Mouse (Mus musculus) adrenal gland, postnatal 14 days (tissue): Measurements from ENCODE around the gene Taar4. TPM values are rescaled to one million over a fixed set of nuclear protein-coding genes. Genes with fewer than 3 reads are reported as not detected.

Experiments used
- DNase-seq: peaks from one replicate; pipeline ENCODE4 v3.0.0; 2021; ENCODE audit warnings: mixed read lengths
- long read RNA-seq, 2 experiments: library from polyadenylated mRNA; stranded (forward); transcript quantifications; one replicate each; pipeline ENCODE4 v2.0.0; 2021
- total RNA-seq: library from RNA; stranded (reverse); gene quantifications from 2 replicates; pipeline ENCODE4 v1.2.3, GENCODE M21; 2021

The Taar4 gene
- not detected in 2 replicates for total RNA-seq
- long read RNA-seq, experiment 1, result 0 reads
- long read RNA-seq, experiment 2, result 0 reads

DNA sequence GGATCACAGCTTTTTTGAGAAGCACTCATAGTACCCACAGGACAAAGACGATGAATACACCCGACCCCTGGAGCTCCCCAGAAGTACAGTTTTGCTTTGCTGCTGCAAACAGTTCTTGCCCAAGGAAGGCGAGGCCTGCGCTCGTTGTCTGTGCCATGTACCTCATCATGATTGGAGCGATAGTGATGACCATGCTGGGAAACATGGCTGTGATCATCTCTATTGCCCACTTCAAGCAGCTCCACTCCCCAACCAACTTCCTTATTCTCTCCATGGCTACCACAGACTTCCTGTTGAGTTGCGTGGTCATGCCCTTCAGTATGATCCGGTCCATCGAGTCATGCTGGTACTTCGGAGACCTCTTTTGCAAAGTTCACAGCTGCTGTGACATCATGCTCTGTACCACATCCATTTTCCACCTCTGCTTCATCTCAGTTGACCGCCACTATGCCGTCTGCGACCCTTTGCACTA is at the start of gene Taar4:
TSS of gene Taar4 (plus strand) at position 51 of the 472 bp plus-strand sequence.
- no peak for DNase-seq

DNA sequence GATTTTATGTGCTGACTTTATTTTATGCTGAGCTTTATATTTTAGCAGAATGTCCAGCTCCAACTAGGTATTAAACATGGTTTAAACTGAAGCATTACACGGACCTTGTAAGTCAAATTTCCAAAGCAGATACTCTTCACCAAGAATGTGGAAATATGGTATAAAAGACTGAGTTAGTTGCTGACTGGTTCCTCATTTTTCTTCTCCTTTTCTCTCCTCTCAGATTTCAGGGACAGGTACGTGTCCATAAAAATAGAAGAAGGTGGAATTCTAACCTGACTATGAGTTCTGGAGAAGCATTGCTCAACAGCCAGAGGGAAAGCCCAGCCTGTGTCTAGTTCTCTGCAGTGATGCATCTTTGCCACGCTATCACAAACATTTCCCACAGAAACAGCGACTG is 40.2 kb upstream of the Taar4 start, which contains the start of gene Taar1:
TSS of gene Taar1 (plus strand) at position 301 of the 400 bp plus-strand sequence.
- DNase-seq, result no peak

DNA sequence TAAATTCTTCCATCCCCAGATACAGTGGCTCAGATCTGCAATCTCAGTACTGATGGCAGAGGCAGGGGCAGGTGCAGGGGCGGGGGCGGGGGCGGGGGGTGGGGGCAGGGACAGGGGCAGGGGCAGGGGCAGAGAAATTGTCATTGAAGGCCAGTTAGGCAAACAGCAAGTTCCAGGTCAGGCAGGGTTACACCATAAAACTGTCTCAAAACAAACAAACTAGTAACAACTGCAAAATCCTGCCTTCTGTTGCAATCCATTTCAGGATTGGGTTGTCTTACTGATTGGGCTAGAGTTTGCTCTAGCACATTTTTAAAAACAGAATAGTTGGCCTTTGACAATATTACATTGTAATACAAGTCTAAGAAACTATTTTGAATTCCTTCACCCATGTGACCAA is 37.8 kb upstream of the Taar4 start:
- DNase-seq, result no peak

DNA sequence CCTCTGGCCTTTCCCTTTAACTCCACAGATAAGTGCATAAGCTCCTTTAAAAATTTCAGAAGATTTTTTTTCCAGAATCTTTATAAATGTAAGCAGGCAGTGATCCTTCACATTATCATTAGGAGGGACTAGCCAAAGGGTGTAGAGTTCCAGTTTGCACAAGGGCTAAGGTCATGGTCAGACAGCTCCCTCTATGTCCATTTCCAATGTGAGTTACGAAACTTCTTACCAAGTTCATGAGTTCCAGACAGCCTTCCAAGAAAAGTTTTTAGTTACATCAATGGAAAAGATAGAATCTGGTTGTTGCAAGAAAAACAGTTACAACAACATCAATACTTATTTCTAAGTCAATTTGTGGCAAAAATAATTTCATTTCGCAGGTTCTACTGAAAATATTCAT is 36.4 kb upstream of the Taar4 start:
- no peak for DNase-seq

DNA sequence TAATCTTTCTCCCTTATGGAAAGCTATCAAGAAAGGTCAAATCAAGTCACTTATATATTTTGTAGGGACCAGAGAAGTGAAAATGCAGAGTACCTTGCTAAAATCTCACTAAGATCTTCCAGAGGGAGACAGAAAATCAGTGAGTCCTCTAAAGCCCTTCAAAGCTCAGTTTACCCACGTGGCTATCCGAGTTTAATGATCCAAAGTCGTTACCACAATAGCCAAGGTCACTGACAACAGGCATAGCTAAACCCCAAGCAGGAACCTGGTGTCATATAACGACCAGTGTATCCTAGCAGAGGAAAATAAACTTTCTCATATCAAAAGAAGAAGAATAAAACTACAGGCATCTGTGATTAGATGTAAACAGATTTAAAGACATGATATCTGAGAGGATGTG is 22.7 kb upstream of the Taar4 start:
- no peak for DNase-seq

DNA sequence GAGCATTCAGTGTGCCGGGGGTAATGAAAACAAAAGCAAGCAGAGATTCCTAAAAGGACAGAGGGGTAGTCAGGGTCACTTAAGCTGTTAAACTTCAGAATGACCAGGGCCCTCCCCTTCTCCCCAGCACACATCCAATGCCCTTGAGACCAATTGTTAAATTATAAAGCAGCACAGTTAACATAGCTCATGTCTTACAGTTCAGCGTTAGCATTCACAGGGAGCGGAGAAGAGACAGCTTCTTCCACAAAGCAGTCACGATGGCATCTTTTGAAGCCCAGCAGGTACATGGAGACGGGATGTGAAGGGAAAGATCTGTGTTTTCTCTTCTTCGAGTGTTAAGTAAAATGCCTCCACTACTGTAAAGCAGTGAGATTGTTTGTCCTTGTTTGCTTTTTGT is 22.0 kb upstream of the Taar4 start, which contains the start of gene Taar2:
TSS of gene Taar2 (plus strand) at position 261 of the 400 bp plus-strand sequence.
- DNase-seq, result no peak

DNA sequence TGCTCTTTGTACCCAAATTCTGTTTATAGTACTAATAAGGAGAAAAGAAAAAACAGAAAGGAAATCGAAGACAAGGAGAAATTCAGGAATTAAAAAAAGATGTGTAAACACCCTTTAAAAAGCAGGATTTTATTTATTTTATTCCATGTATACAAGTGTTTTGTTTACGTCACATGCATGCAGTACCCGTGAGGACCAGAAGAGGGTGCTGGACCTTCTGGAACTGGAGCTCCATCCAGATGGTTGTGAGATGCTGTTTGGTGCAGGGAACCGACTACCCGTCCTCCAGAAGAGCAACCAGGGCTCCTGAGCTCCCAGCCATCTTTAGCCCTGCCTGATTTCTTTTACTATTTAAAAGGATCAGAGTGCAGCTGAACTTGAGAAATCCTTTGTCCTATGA is 17.8 kb upstream of the Taar4 start:
- no peak for DNase-seq

DNA sequence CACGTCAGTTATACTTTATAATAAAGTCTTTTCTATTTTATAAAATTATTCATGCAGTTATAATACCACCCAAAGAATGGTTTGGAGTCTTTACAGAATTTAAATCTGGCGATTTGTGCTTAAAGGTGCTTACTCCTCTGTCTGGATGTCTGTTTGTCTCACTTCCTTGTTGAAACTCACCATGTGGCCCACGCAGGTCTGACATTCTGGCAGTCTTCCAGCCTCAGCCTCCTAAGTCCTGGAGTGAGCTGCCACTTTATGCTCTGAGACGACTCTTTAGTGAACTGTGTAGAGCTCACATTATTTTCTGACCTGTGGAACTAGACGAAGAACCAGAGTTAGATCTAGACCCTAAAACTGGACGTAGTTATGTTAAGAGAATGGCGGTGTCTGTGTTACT is 12.3 kb upstream of the Taar4 start:
- no peak for DNase-seq

DNA sequence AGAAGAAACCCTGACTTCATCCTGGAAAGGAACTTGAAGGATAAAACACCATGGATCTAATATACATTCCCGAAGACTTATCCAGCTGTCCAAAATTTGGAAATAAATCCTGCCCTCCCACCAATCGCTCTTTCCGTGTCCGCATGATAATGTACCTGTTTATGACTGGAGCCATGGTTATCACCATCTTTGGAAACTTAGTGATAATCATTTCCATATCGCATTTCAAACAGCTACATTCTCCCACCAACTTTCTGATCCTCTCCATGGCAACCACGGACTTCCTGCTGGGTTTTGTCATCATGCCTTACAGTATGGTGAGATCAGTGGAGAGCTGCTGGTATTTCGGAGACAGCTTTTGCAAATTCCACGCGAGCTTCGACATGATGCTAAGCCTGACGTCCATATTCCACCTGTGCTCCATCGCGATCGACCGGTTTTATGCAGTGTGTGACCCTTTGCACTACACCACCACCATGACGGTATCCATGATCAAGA is 10.7 kb upstream of the Taar4 start, which contains the start of gene Taar3:
TSS of gene Taar3 (plus strand) at position 51 of the 498 bp plus-strand sequence.
- no peak for DNase-seq

DNA sequence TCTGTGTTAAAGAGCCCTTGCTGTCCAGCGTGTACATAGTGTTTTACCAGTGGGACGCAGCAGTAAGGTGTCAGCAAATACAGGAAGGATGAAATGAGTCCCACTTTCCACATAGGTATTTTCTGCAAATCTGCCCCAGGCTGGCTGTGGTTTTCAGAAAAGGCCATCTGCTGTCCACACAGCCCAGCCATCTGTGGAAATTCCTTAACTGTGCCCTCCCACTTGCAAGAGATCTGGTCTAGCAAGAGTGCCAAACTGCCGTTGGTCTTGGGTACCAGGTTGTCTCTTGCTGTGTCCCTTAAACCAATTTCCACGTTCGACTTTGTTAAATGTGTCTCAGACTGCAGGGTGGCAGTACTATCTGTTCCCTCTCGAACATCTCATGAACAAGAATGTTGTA is 8.6 kb upstream of the Taar4 start:
- no peak for DNase-seq

DNA sequence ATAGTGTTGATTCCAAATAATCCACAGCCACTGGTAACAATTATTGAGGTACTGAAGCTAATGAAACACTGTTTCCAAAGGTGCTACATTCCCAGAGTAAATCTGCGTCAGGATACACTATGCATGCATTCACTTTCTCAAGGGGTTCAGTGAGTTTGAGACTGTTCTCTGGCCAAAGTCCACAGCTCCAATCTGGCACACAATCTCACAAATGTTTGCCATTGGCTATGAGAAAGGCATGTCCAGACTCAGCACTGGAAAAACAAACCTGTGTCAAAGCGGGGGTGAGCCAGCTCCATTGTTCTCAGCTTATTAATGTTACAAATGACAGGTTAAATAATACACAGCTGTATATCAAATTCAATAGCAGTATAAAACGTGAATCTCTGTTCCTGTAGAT is 1.2 kb upstream of the Taar4 start:
- DNase-seq, result no peak

DNA sequence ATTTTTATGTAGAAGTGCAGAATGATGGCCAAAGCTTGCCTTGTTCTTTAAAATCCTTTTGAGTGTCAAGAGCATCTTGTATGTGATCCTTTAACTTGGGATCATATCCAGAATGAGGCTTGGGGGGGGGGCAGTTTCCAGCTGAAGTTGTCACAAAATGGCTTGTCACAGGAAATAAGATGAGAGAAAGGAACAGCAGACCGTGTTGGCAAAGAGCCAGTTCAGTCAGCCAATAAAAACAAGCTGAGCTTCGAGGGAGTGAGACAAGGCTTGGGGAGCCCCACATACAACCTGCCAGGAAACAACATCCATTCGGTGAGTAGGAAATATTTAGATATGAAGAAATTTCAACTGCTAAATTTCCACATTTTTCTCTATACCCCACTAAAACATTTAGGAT is 3.1 kb downstream of the Taar4 start:
- DNase-seq, result no peak

DNA sequence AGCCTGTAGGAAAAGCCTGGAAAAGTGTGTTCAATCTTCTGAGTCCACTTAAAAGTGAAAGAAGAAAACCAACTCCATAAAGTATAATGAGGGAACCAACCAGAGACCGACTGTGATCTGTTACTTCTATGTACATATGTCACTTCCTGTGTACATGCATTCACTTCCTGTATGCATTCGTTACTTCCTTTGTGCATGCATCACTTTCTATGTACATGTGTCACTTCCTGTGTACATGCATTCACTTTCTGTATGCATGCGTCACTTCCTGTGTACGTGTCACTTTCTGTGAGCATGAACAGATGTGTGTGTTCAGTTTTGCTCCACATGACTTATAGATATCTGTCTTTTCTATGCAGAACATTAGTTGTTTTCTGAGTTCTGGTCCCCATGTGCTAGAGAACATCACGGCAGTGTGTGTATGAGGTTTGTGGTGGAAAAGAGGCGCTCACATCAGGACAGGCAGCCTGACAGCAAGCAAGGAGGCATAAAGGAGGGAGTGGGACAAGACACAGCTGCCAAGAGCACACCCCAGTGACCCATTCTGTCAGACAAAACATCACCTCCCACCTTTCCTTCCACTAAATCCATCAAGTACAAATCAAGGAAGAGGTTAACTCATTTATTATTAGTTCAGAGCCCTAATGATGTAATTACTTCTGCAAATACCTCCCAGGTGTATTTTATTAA is 4.8 kb downstream of the Taar4 start:
- no peak for DNase-seq

DNA sequence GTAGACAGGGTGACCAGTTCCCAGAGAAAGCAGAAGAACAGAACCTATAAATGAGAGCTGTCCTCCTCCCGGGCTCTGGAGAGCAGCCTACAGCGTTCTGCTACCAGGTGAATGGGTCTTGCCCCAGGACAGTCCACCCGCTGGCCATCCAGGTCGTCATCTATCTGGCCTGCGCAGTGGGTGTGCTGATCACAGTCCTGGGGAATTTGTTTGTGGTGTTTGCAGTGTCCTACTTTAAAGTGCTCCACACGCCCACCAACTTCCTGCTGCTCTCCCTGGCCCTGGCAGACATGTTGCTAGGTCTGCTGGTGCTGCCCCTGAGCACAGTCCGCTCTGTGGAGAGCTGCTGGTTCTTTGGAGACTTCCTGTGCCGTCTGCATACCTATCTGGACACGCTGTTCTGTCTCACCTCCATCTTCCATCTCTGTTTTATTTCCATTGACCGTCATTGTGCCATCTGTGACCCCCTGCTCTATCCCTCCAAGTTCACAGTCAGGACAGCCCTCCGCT is 10.4 kb downstream of the Taar4 start, which contains the start of gene Taar5:
TSS of gene Taar5 (plus strand) at position 51 of the 510 bp plus-strand sequence.
- DNase-seq, result no peak

DNA sequence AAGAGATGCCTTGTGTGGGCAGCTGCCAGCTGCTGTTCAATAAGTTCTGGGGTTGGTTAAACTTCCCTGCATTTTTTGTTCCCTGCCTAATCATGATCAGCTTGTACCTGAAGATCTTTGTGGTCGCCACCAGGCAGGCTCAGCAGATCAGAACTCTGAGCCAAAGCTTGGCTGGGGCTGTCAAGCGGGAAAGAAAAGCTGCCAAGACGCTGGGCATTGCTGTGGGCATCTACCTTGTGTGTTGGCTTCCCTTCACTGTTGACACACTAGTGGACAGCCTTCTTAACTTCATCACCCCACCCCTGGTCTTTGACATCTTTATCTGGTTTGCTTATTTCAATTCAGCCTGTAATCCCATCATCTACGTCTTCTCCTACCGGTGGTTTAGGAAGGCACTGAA is 11.0 kb downstream of the Taar4 start:
- no peak for DNase-seq

DNA sequence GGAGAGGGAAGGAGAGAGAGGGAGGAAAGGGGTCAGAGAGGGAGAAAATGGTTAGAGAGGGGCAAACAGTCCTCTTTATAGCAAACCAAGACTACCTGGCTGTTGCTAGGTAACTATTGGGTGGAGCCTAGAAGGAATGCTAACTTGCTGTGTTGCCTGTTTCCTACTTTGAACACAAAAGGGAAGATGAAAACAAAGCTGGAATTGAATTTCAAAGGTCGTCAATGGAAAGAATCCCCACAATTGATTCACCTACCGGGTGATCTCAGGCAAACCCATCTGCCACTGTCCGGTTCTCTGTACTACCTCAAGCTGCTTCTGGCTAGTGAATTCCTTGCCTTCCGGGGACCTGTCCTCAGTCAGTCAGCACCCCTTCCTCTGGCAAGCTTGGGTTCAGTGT is 17.7 kb downstream of the Taar4 start:
- DNase-seq, result no peak

DNA sequence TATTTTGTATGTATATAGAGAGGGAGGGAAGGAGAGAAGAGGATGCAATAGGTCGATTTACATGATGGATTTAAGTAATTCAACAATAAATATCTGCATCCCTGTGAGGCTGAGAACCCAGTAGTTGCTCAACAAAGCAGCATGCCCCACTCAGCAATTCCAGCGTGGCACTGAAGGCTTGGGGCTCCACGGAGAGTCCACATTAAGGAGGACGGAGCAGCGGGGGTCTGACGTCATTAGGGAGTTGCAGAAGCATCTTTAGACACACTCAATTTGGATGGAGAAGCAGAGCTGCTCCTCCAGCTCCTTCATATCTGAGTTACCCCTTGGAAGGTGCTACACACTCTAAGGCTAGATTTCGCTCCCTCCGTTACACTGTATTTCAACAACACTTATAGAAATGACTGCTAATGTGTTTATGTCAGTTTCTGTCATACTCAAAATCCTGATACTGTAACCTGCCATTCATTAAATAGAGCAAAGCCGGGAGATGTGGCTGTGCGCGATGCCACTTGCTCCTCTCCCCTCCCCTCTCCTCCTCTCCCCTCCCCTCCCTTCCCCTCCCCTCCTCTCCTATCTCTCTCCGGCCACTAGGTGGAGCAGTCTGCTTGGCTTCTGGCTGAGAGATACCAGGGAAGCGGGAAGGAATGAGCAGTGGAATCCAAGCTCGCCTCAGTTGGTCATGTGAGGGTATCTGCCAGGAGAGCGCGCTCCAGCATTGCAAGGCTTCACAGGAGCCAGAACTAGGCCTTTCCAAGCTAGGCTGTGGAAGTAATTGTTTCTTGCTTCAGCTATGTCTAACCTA is 18.8 kb downstream of the Taar4 start:
- DNase-seq, result peak; percentile 88

DNA sequence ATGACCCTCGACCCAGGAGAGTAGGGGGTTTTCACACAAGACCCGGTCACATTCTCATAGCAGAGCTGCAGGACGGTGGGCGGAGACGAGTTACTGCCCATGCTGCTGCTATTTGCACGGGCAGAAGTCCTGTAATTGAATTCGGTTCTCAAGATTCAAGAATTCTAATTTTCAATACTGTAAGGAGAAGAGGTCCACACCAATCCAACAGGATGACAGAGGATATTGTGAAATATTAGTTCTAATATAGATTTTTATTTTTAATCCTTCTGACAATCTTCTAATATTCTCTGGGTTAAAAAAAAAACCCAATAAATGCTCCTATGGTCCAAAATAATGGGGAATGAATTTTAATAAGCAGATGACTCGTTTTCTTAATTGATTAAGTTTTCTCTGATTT is 25.3 kb downstream of the Taar4 start, which contains the start of gene Taar6:
TSS of gene Taar6 (minus strand) at position 101 of the 400 bp plus-strand sequence.
- no peak for DNase-seq

DNA sequence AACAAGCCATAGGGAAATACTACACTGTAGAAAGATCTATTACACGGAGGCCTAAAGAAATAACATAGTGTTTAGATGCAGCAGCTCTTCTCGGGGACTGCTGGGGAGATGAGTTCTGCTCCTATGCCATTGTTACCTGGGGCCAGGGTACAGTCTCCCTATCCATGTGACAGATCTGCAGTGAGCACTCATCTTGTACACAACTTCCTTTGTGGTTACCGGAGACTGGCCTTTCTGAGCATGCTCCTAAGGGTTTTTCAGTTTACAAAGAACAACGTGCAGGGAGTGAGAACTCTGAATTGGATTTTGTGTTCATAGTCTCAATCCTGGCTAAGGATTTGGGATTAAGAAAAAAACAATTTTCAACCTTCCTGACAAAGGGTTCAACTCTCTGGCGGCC is 26.1 kb downstream of the Taar4 start:
- DNase-seq, result no peak

DNA sequence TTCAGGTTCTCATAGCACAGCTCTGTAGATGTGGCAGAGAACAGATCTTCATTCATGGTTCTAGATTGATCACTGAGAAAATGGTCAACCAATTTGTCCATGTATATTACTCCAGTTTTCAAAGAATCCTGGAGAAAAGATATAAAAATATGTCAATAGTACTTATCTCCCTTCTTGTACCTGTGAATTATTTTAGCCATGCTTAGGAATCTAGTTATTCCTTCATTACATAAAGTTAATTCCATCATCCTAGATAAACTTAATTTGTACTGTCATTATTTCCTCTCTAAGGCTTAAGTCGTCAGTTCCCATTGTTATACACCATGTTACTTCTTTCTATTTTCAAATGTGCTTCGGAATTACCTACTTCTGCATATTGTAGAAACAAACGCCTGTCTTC is 33.1 kb downstream of the Taar4 start, which contains the start of gene Taar7a:
TSS of gene Taar7a (minus strand) at position 101 of the 400 bp plus-strand sequence.
- no peak for DNase-seq

DNA sequence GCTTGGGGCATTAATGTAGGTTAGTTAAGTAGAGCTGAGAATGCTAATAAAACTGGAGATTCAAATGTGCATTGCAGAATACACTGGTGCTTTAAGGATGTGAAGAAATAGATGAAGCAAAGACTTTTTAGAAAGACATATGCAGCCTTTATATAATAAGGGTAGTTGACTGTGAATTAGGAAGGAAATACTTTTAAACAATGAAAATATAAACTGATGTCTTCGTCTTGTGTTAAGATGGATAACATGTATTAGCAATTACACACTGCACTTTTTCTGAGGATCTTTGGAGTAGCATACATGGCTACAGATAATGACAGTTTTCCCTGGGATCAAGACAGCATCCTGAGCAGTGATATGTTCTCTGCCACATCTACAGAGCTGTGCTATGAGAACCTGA is 39.3 kb downstream of the Taar4 start, which contains the start of gene Taar7b:
TSS of gene Taar7b (plus strand) at position 301 of the 400 bp plus-strand sequence.
- DNase-seq, result no peak

DNA sequence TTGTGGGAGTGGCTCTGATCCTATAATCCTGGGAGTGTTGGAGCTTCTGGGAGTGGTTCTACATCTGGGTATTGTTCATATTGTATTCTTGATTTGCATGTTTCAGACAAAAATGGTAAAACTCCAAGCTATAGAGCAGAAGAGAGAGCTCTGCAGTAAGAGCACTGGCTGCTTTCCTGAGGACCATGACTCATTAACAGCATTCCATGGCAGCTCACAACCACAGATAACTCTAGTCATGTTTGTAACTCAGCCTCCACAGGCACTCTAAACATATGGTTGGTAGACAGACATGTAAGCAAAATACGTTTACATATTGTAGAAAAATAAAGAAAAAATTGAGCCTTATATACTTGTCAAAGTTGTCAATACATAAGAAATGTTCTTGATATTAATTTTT is 46.1 kb downstream of the Taar4 start:
- no peak for DNase-seq

DNA sequence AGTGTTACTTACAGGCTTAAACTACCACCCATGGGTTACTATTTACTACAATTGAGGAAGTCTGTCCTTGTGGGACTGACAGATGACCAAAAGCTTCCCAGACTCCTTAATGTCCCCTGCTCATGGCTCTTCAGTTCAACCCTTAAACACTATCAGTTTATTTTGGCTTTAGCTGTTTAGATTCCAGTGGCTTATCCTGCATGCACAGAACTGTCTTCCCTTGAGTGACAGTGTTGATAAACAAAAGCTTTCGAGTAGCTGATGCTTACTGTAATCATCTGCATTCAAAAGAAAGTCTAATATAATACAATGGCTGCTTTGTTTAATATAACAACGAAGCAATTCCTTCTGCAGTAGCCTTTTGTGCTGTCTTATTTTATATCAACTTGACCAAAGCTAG is 46.7 kb downstream of the Taar4 start:
- DNase-seq, result no peak
